Mouse (Mus musculus) T-helper 1 cell (primary cell): ENCODE results near the gene Itga10.
"Not testable (repeated sequence)": the region's sequence is repeated elsewhere in the genome, so short reads cannot be mapped to it uniquely, and the experiment has no call there.

ENCODE experiments used
- in situ Hi-C: fragments of 300-600 bp; cut with MboI, MseI; formaldehyde crosslinking; loops from one replicate; pipeline ENCODE4 v1.15.1; 2025; ENCODE audit warnings: high pct_unique_total_duplicates

The Itga10 gene

DNA sequence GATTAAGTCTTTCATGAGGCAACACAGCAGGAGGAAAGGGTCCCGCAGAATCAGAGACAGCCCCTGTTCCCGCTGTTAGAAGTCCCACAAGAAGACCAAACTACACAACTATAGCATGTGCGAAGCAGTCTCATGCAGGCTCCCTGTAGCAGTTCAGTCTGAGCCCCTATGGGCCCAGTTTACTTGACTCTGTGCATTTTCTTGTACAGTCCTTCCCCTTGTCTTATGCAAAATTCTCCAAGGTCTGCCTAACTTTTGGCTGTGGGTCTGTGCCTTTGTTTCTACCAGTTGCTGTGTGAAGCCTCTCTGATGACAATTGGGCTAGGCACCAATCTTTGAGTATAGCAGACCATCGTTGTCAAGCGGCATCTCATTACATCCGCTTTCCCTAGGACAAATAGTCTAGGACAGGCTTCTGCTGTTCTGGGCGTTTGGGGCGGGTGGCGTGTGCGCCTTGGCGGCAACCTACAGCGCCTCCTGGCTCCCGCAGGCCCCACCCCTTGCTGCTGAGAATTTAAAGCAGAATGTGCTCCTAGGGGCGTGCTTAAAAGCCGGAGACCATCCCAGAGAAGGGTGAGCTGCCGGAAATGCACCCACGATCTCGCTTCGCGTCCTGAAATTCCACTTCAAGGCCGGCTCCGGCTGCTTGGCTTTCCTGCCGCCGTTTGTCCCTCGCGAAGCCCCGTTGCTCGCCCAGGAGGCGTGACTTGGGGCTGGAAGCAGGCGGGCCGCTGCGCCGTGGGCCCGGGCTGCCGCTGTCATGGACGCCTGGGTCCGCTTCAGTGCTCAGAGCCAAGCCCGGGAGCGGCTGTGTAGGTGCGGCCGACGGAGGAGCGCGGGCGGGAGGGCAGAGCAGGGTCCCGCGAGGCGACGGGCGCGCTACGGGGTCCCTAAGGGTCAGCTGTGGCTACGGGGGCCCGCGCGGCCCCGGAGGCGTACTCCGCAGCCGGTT lies 10.2 kb upstream of the Itga10 start, which contains the start of the genes Pex11b and Gm42957:
Gene Pex11b, plus strand, starts transcription at position 449 of the 952 bp plus-strand sequence.
Gene Gm42957, plus strand, starts transcription at position 547 of the 952 bp plus-strand sequence.
- in situ Hi-C loops, result no loop called here

- in situ Hi-C loops, result no loop called here
Observed at GRCm38 (mm10) chr3:96635906-96636305, 9.5 kb upstream of the Itga10 start.

DNA sequence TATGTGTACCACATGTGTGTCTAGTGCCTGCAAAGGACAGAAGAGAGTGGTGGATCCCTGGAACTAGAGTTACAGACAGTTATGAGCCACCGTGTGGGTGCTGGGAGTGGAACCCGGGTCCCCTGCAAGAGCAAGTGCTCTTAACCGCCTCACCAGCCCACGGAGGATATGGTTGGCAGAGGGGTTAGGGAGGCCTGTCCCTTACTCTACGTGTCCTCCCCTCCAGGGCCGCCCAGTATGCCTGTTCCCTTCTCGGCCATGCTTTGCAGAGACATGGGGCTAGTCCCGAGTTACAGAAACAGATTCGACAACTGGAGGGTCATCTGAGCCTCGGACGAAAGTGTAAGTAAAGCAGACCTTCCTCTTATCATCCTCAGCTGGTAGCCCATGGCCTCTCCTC lies 8.9 kb upstream of the Itga10 start:
- in situ Hi-C loops, result no loop called here

GRCm38 (mm10) chr3:96639219-96639618 lies 6.2 kb upstream of the Itga10 start:
- in situ Hi-C loops, result no loop called here

DNA sequence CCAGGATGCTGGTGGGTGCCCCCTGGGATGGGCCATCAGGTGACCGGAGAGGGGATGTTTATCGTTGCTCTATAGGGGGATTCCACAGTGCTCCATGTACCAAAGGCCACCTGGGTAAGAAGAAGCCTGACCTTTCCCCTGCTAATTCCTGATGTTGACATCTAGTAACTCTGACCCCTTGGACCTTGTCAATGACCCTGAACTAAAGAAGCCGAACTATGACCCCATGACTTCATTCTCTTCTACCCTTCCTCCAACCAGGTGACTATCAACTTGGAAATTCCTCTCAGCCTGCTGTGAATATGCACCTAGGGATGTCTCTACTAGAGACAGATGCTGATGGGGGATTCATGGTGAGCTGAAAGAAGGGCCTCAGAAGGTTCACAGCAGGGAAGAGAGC lies 2.0 kb downstream of the Itga10 start:
- in situ Hi-C loops, result no loop called here

DNA sequence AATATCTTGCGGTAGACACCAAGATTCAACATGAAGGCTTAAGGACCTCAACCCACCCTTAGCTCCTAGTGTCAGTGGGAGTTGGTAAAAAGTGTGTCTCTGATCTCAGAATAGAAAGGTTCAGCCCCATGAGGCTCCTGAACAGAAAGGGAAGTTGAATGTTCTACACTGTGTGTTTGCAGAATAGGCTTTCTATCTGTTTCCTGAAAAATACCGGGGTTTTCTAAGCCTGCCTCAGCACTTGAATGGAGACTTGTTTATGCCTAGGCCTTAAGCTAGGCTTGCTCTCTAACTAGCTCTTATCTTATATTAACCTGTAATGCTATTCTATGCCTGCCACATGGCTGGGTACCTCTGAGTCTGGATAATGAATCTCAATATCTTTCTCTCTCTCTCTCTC lies 15.5 kb downstream of the Itga10 start:
- in situ Hi-C loops, result no loop called here

DNA sequence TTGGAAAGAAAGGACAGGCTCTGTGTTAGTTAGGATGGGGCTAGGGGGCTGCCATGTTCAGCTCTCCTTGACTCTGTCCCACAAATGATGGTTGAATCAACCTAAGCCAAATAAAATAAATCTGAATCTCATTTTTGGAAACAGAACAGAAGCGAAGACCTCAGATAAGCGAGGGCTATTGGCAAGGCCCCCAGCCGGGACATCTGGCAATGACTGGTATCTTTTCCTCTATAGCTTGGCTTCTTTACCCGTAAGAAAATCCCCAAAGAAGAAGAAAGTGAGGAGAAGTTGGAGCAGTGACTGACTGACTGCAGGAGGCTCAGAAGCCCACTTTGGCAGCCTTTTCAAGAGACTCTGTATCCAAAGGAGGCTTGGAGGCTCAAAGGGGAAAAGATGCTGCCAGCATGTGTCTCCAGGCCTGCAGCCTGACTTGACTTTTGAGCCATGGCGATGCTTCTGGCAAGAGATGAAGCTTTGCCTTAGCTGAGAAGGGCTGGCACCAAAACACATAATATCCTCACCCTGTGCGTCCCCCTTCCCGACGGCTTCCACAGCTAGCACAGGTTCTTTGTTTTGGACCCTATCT lies 17.4 kb downstream of the Itga10 start:
- in situ Hi-C loops, result no loop called here

DNA sequence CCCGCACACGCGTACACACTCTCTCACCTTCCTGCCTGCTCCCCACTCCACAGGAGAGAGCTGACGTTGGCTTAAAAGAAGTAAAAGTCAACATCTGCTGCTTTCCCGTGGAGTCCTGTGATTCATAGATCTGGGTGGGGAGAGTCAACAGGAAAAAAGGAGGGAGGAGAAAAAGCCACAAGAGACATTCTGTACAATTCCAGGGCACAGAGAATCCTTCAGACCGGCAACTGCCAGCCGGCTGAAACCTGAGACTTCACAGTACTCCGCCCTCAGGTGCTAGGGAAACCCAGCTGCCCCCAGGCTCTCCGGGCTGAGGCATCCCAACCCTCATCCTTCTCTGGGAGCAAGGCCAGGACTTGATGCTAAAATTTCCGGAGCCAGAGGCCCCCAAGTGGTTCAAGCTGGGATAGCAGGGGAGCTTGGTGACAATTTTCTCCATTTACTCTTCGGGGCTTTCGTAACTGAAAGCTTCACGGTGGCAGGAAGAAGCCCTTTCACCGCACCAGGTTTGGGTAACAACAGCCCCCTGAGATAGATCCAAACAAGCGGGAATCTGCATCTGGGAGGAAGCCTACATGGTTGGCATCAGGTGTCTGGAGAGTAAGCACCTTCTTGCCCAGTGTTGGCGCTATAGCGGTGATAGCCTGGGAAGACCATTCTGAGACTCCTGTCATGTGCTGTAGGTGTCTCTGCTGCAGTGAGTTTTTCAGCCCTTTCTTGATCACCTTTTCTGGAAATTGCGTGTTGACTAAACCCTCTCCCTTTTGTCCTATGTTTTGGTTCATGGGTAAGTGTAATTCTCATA lies 18.3 kb downstream of the Itga10 start:
- in situ Hi-C loops, result no loop called here

GRCm38 (mm10) chr3:96665732-96666363 lies 20.5 kb downstream of the Itga10 start:
- in situ Hi-C loops, result not testable (repeated sequence)

DNA sequence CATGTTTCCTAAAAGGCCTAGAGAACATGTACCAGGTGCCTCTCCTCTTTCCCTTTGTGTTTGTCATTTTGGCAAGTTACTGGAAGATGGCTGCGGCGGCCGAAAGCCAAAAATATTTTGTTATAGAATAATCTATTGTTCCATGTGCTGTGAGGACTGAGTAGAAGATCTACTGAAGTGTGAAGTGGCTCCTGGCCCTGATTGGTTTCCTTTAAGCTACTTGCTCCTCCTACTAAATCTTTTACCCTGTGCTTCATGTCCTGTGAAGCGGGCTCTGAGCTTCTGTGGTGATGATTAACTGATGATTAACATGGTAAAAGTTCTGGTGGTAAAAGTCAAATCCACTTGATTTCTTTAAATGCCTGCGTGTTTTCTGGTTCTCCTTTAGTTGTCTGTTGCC lies 21.5 kb downstream of the Itga10 start:
- in situ Hi-C loops, result no loop called here

- in situ Hi-C loops, result no loop called here
Observed at GRCm38 (mm10) chr3:96667316-96667715, 21.9 kb downstream of the Itga10 start.

- in situ Hi-C loops, result no loop called here
Observed at GRCm38 (mm10) chr3:96668424-96669067, 23.2 kb downstream of the Itga10 start.

DNA sequence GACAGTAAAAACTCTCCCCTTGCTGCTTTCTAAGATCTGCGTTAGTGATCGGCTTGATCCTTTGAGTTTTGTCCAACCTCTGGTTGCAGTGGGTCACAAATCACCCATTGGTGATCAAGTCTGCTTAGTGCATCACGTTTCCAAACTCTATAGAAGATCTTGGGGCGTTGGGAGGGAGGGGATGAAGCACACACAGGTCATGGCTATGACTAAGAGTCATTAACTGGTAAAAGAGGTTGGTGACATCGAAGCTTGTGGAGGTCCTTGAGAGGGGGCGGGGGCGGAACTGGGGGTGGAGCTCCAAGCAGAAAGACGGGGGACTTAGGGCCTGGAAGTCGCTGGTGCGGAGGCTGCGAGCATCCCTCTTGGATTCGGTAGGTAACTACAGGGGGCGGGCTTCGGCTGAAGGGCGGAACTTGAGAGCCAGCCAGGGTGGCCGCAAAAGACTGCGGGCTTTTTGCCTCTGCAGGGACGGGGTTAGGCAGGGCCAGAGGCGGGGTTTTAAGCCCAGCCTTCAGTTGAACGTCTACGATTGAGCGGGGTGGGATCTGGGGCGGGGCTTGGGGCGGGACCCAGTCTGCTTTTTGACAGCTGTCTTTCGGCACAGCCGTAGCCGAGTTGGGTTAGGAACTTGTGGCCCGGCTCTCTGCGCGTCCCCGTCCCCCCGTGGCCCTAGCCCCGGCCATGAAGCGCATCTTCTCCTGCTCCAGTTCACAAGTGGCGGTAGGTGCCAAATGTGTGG lies 24.5 kb downstream of the Itga10 start, which contains the start of gene Ankrd35:
Gene Ankrd35, plus strand, starts transcription at position 405 of the 742 bp plus-strand sequence.
- in situ Hi-C loops, result no loop called here

GRCm38 (mm10) chr3:96671519-96671918 lies 26.1 kb downstream of the Itga10 start:
- in situ Hi-C loops, result no loop called here

- in situ Hi-C loops, result no loop called here
Observed at GRCm38 (mm10) chr3:96673514-96673913, 28.1 kb downstream of the Itga10 start.

DNA sequence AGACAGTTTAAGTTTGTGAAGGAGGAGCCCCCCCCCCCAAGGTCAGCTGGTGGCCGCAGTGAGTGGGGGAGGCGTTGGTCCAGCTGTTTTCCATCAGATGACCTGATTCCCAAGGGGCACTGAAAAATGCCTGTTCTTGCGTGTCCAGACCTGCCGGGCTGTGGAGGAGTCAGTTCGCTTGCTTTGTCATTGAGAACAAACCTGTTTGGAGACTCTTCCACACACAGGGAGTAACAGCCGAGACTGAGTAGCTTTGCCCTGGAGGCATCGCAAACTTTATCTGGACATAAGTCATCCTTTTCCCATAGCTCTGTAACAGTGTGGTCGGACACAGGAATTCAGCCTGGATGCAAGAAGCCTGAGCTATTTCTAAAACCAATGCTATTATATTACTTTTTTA lies 29.1 kb downstream of the Itga10 start:
- in situ Hi-C loops, result no loop called here

DNA sequence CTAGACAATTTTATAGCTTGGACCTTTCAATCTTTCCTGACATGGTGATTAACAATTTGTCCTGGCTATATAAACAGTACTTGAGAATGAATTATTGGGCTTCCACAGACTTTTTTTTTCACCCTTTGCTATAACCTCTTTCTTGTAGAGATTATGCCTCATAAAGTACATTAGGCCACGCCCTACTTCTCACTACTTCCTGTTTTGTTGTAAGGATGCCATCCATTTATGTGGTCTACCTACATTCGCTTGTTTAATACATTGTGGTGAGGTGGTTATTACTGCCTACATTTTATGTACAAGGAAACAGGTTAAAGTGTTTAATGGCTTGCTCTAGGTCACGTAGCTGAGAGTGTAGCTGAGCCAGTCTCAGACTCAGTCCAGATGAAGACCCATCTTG lies 29.8 kb downstream of the Itga10 start:
- in situ Hi-C loops, result no loop called here

GRCm38 (mm10) chr3:96675690-96676089 lies 30.3 kb downstream of the Itga10 start:
- in situ Hi-C loops, result no loop called here

DNA sequence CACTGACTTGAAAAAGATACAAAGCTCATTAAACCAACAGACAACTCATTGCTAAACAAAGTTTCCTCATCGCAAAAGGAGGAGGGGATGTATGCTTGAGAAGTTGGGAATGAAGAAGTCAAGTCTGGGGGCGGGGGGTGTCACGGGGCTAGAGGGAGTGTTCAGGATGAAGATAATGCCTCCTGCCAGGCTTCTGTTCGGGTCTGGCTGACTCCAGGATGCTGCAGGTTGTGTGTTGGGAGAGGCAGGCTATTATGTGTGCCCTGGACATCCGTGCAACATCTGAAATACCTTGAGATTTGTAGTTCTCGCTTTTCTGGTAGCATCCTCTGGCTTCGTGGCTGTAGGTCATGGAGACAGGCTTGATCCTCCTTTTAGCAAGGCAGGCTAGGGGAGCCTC lies 33.1 kb downstream of the Itga10 start:
- in situ Hi-C loops, result no loop called here

DNA sequence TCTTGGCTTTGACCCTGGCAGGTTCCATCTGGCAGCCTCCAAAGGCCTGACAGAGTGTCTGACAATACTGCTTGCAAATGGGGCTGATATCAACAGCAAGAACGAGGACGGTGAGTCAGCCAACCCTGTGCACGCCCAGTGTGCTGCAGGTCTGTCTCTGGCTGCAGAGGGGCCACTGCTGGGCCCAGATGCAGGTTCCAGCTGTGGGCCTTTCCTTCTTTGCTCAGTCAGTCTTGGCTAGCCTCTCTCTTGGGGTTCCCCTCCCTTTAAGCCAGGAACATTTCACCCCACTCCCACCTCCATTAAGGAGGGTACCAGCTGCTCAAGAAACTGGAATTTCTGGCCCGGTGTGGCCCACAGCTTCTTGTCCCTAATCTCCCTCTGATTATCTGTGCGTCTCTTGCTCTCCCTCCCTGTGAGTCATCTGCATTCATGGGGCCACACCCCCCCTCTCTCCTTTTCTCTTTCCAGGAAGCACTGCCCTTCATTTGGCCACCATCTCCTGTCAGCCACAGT lies 33.8 kb downstream of the Itga10 start:
- in situ Hi-C loops, result no loop called here
